Mouse (Mus musculus): ENCODE data around the gene 1700067K01Rik. TPM values are rescaled to one million over a fixed set of nuclear protein-coding genes. Genes with fewer than 3 reads are reported as not detected.

The 1700067K01Rik gene
- polyA plus RNA-seq, 1 experiment from 2014 or later, result 0.68 TPM

DNA sequence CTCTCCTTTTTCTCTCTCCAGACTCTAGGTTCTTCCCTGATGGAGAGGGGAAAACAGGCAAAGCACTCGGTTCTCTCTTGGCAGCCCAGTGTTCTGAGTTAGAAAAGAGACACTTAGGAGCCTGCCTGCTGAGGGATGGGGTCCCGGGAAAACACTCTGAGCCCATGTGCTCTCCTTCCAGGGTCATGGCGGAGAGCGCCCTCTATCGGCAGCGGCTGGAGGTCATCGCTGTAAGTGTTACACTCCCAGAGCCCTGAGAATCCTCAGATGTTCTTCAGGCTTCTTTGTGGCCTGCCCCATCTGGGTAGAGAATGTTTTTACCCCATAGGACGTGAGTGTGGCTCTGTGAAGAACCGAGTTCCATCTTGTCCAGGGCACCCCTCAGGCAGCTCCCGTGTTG lies 22.9 kb downstream of the 1700067K01Rik start:
- H3K36me3 ChIP-seq, result no peaks in the 10 kb centered on the region
- no peak overlapping the region for H3K4me3 ChIP-seq
- H3K4me1 ChIP-seq, result peaks cover 45% of the 10 kb centered on the region
- peak; percentile 71 for DNase-seq (ENCODE audit: low spot score)
- 9% methylated on average over 10 of the region's 10 CpGs for WGBS
- no peaks in the 10 kb centered on the region for H3K9me3 ChIP-seq (replicated peaks)
- no peak overlapping the region for H3K27ac ChIP-seq (replicated peaks)
- H3K27me3 ChIP-seq (ENCODE audit: low read depth, poor library complexity, severe bottlenecking), result peaks cover 85% of the 10 kb centered on the region

DNA sequence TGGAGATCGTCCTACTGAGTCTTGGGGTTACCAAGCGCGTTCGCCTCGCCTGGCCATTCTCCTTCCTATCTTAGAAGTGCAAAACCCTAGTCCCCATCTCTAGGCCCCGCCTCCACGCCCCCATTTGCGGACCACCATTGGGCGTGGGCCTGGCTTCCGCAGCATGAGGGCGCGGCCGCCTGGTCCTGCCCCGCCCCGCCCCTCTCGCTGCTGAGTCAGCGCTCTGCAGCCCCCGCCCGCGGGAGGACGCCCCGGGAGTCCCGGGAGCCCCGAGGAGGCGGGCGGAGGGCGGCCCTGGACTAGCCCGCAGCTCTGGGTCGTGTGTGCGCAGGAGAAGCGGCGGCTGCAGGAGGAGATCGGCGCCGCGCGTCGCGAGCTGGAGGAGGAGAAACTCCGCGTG lies 24.6 kb downstream of the 1700067K01Rik start:
- H3K4me1 ChIP-seq, result peaks cover 43% of the 10 kb centered on the region
- H3K27ac ChIP-seq (replicated peaks), result peak overlapping the region; percentile 78
- H3K36me3 ChIP-seq, result no peaks in the 10 kb centered on the region
- under 1% methylated on average over 41 of the region's 41 CpGs for WGBS
- no peaks in the 10 kb centered on the region for H3K9me3 ChIP-seq (replicated peaks)
- peak; percentile 75 for DNase-seq (ENCODE audit: low spot score)
- H3K27me3 ChIP-seq (ENCODE audit: low read depth, poor library complexity, severe bottlenecking), result peaks cover 76% of the 10 kb centered on the region
- H3K4me3 ChIP-seq, result peak overlapping the region; percentile 66

DNA sequence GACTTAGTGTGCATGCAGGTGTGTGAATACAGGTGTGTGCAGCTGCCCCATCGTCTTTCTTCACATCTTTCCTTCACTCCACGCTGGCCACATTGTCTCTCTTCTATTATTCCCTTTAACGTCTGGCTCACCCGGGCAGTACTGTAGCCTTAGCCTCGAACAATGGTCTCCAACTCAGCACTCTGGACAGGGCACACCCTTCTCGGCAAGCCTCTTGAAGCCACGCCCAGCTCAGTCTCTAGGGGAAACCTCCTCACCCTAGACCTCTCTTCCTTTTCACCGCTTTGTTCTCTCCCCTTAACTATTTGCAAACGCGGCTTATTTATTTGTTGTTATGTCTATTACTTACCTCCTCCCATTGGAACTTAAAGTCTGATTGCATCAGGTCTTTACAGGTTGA lies 26.1 kb downstream of the 1700067K01Rik start:
- H3K4me1 ChIP-seq, result peaks cover 29% of the 10 kb centered on the region
- DNase-seq (ENCODE audit: low spot score), result no peak
- WGBS, result 12% methylated on average over 10 of the region's 10 CpGs
- no peak overlapping the region for H3K27ac ChIP-seq (replicated peaks)
- no peak overlapping the region for H3K4me3 ChIP-seq
- peaks cover 61% of the 10 kb centered on the region for H3K27me3 ChIP-seq (ENCODE audit: low read depth, poor library complexity, severe bottlenecking)
- no peaks in the 10 kb centered on the region for H3K9me3 ChIP-seq (replicated peaks)
- H3K36me3 ChIP-seq, result no peaks in the 10 kb centered on the region

DNA sequence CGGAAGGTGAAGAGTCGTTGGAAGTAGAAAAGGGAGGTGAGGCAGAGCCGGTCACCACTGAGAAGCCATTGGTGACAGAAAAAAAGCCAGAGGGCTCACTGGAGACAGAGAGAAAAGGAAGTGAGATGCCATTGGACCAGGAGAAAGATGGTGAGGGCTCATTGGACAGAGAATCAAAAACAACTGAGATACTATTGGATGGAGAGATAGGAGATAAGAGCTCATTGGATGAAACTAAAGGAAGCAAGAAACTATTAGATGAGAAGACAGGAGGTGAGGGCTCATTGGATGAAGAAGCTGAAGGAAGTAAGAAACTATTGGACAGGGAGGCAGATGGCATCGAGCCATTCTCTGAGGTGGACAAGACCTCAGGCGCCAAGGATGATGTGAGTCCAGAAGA lies 28.0 kb downstream of the 1700067K01Rik start:
- no peak overlapping the region for H3K4me3 ChIP-seq
- 89% methylated on average over 5 of the region's 5 CpGs for WGBS
- no peaks in the 10 kb centered on the region for H3K9me3 ChIP-seq (replicated peaks)
- no peaks in the 10 kb centered on the region for H3K36me3 ChIP-seq
- peaks cover 54% of the 10 kb centered on the region for H3K27me3 ChIP-seq (ENCODE audit: low read depth, poor library complexity, severe bottlenecking)
- H3K27ac ChIP-seq (replicated peaks), result no peak overlapping the region
- H3K4me1 ChIP-seq, result peaks cover 17% of the 10 kb centered on the region
- no peak for DNase-seq (ENCODE audit: low spot score)

DNA sequence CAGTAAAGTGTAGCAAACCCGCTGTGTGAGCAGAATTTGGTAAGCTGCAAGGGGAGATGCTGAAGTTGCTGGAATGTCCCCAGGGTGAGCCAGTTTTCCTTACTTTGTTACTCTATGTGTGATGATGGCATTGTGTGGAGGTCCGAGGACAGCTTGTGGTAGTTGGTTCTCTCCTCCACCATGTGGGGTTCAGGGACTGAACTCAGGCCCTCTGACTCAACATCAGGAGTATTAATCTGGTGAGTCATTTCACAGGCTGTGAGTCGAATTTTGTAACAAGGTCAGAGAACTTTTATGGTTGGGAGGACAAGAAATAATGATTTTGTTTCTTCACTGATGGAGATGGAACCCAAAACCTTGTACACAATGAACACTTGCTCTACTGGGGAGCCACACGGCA lies 31.5 kb downstream of the 1700067K01Rik start:
- Histone ChIP-seq H3K27me3 (ENCODE audit: low read depth, poor library complexity, severe bottlenecking) (peaks cover 38% of the 10 kb centered on the region), H3K4me1 (no peaks in the 10 kb centered on the region), H3K27ac (replicated peaks) (no peak overlapping the region), H3K9me3 (replicated peaks) (no peaks in the 10 kb centered on the region), H3K4me3 (no peak overlapping the region), H3K36me3 (no peaks in the 10 kb centered on the region)
- 74% methylated on average over 4 of the region's 4 CpGs for WGBS
- DNase-seq (ENCODE audit: low spot score), result no peak

DNA sequence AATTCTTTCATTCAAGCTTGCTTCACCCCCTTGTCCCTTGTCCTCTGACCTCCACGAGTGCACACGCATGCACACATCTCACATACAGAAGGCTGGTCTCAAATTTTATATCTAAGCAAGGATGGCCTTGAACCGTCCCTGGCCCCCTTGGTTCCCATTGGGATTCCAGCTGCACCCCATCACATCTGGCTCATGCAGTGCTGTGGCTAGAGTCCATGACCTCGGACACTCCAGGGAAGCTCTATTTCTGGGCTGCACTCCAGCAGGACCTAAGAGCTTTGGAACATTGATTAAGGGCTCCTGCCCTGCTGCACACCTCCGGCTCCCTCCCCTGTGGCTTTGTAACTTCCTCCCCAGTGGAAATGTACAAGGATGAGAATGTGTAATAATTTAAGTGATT lies 36.7 kb downstream of the 1700067K01Rik start:
- no peaks in the 10 kb centered on the region for H3K36me3 ChIP-seq
- H3K27ac ChIP-seq (replicated peaks), result no peak overlapping the region
- H3K27me3 ChIP-seq (ENCODE audit: low read depth, poor library complexity, severe bottlenecking), result peaks cover 69% of the 10 kb centered on the region
- no peak for DNase-seq (ENCODE audit: low spot score)
- WGBS, result 83% methylated on average over 5 of the region's 5 CpGs
- H3K4me3 ChIP-seq, result no peak overlapping the region
- peaks cover 15% of the 10 kb centered on the region for H3K4me1 ChIP-seq
- no peaks in the 10 kb centered on the region for H3K9me3 ChIP-seq (replicated peaks)

DNA sequence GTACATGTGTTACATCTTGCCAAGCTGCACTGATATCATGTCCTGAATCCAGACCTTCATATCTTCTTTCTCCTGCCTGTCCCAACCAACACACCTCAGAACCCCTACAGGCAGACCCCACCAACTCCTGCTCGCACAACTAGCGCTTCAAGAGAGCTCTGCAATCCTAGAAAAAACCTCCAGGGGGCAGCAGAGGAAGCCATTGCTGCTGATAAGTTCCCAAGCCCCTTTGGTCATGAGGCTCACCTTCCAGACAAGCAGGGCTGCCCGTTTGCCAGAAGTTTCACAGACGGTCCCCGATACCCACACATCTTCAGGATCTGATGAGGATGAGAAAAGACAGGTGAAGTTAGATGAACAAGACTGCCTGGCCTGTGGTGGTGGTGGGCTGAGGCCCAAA lies 37.7 kb downstream of the 1700067K01Rik start:
- H3K27me3 ChIP-seq (ENCODE audit: low read depth, poor library complexity, severe bottlenecking), result peaks cover 79% of the 10 kb centered on the region
- no peaks in the 10 kb centered on the region for H3K9me3 ChIP-seq (replicated peaks)
- no peaks in the 10 kb centered on the region for H3K36me3 ChIP-seq
- H3K27ac ChIP-seq (replicated peaks), result no peak overlapping the region
- H3K4me1 ChIP-seq, result peaks cover 18% of the 10 kb centered on the region
- WGBS, result 19% methylated on average over 5 of the region's 5 CpGs
- peak; percentile 80 for DNase-seq (ENCODE audit: low spot score)
- H3K4me3 ChIP-seq, result no peak overlapping the region

DNA sequence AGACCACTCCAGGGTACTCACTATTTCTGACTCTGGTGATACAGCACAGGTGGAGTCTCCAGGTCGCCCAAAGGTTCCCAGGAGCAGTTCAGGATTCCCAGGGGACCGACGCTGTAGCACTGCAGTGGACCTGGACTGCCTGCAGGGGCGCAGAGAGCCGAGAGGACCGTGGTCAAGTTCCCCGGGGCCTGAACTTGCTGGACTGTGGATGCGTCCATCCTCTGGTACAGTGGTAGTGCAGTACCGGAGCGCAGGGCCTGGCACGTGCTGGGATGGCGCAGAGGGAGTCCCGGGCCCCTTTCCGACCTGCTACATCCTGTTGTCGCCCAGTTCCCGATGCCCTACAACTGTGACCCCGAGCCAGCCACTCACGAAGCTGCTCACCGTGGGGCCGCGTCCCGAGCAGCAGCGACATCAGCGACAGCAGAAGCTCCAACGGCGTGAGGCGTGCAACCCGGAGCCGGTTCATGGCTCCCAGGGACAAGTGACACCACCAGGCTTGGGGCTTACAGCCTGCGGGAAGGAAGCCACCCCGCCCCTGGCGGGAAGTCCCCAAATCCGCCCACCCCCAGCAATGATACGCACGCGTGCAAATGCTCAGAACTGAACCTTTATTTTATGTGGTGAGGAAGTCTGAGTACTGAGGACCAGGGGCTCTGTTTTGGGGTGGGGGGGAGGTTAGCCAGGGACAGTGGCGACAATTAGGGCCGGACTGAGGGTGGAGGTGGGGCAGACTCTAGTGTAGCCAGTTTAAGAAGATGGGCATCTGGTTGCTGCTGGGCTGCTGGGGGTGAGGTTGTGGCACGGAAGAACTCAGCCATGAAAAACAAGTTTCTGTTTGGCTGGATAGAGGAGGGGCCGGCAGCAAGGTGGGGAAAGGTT lies 41.0 kb downstream of the 1700067K01Rik start, which contains the start of gene Il27ra:
Gene Il27ra, minus strand, starts transcription at position 524 of the 882 bp plus-strand sequence.
- Histone ChIP-seq H3K36me3 (no peaks in the 10 kb centered on the region), H3K4me3 (peak within 1 kb of the TSS; percentile 54), H3K27me3 (ENCODE audit: low read depth, poor library complexity, severe bottlenecking) (peaks cover 95% of the 10 kb centered on the region), H3K27ac (replicated peaks) (peak within 1 kb of the TSS; percentile 63; the same call in 1 of the 2 replicates), H3K4me1 (peaks cover 26% of the 10 kb centered on the region), H3K9me3 (replicated peaks) (no peaks in the 10 kb centered on the region)
- peak; percentile 77 for DNase-seq (ENCODE audit: low spot score)
- WGBS, result 5% methylated on average over 40 of the region's 40 CpGs

DNA sequence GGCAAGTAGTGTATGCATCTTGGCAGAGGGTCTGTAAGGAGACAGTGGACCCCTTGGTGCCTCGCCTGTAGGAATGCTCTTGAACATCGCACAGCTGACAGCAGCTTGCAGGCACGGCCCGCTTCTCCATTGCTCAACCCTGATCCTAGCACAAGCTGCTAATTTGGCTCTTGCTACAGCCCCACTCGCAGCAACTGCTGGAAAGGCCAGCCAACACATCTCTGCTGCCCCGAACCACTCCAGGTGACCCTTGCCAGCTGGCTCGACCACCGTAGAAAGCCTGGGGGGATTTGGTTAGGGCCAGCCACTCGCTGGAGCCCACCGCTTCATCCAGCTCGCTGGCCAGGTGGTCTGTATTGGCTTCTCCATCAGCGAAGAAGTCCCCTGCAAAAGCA lies 41.6 kb downstream of the 1700067K01Rik start:
- Histone ChIP-seq H3K9me3 (replicated peaks) (no peaks in the 10 kb centered on the region), H3K27ac (replicated peaks) (no peak overlapping the region), H3K36me3 (no peaks in the 10 kb centered on the region), H3K4me1 (peaks cover 26% of the 10 kb centered on the region), H3K27me3 (ENCODE audit: low read depth, poor library complexity, severe bottlenecking) (peaks cover 89% of the 10 kb centered on the region), H3K4me3 (peak overlapping the region; percentile 54)
- DNase-seq (ENCODE audit: low spot score), result no peak
- 33% methylated on average over 12 of the region's 12 CpGs for WGBS

DNA sequence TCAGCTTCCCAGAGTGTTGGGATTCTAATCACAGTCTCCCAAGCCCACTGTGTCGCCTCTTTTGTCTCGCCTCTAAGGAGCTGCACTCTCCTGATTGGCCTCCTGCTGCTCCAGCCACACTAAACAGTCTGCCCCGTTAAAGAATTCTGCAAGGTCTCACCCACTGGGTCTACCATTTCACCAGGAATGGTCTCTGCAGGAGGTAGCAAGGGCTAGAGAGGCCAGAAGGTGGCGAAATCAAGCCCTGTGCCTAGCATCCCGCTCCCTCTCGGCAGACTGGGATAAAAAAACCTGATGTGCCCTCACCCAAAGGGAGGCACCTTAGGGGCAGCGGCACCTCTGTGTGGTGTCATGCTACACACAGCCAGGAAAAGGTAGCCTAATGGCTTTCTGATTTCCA lies 42.8 kb downstream of the 1700067K01Rik start:
- H3K9me3 ChIP-seq (replicated peaks), result no peaks in the 10 kb centered on the region
- 2% methylated on average over 7 of the region's 7 CpGs for WGBS
- no peak overlapping the region for H3K4me3 ChIP-seq
- H3K27me3 ChIP-seq (ENCODE audit: low read depth, poor library complexity, severe bottlenecking), result peaks cover 77% of the 10 kb centered on the region
- H3K27ac ChIP-seq (replicated peaks), result no peak overlapping the region
- peaks cover 26% of the 10 kb centered on the region for H3K4me1 ChIP-seq
- no peak for DNase-seq (ENCODE audit: low spot score)
- H3K36me3 ChIP-seq, result no peaks in the 10 kb centered on the region

DNA sequence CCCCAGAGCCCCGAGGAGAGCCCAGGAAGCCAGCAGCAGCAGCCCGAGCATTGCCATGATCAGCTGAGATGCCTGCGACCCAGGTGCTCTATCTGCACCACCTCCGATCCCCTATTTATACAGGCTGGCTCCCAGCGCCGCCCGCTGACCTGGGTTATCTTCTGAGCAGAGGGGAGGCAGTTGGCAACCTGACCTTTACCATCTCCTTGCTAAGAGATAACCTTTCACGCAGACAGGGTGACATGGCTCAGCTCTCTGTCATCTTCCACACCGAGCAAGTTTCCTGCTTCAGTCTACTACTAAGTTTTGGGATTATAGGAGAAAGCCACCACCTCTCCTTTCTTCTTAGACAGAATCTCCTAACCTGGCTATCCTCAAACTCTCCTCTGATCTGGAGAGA lies 43.6 kb downstream of the 1700067K01Rik start, which contains the start of gene Rln3:
Gene Rln3, minus strand, starts transcription at position 101 of the 400 bp plus-strand sequence.
- Histone ChIP-seq H3K27ac (replicated peaks) (no peak within 1 kb of the TSS), H3K27me3 (ENCODE audit: low read depth, poor library complexity, severe bottlenecking) (peaks cover 69% of the 10 kb centered on the region), H3K4me1 (peaks cover 23% of the 10 kb centered on the region), H3K9me3 (replicated peaks) (no peaks in the 10 kb centered on the region), H3K36me3 (no peaks in the 10 kb centered on the region), H3K4me3 (peak within 1 kb of the TSS; percentile 41)
- WGBS, result 6% methylated on average over 9 of the region's 9 CpGs
- no peak for DNase-seq (ENCODE audit: low spot score)

DNA sequence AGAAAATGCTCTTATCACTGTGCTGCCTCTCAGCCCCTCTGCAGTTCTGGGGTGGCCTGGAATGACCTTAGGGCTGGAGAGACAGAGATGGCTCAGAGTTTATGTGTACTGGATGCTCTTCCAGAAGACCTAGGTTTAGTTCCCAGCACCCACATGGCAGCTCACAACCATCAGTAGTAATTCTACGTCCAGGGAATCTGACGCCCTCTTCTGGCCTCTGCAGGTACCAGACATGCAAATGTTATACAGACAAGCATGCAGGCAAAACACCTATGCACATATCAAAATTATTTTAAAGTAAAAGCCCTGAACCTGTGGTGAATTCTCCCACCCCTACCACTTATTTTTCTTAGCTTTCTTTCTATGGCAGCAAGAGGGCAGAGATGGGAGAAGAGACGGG lies 45.2 kb downstream of the 1700067K01Rik start:
- 86% methylated on average over 3 of the region's 3 CpGs for WGBS
- Histone ChIP-seq H3K27me3 (ENCODE audit: low read depth, poor library complexity, severe bottlenecking) (peaks cover 53% of the 10 kb centered on the region), H3K4me1 (peaks cover 32% of the 10 kb centered on the region), H3K9me3 (replicated peaks) (no peaks in the 10 kb centered on the region), H3K36me3 (no peaks in the 10 kb centered on the region), H3K4me3 (no peak overlapping the region), H3K27ac (replicated peaks) (no peak overlapping the region)
- DNase-seq (ENCODE audit: low spot score), result no peak

DNA sequence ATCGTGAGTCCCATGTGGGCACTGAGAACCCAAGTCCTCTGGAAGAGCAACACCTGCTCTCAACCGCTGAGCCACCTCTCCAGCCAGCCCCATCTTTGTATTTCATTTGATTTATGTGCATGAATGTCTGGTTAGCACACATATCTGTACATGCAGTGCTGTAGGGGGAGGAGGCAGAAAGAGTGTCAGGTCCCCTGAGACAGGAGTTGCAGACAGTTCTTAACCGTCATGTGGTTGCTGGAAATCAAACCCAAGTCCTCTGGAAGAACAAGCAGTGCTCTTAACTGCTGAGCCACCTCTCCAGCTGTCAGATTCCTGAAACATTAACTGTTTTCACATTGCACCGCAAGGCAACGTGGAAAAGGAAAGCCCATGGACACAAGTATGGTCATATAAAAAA lies 46.9 kb downstream of the 1700067K01Rik start:
- H3K4me1 ChIP-seq, result peaks cover 19% of the 10 kb centered on the region
- H3K9me3 ChIP-seq (replicated peaks), result no peaks in the 10 kb centered on the region
- peaks cover 36% of the 10 kb centered on the region for H3K27me3 ChIP-seq (ENCODE audit: low read depth, poor library complexity, severe bottlenecking)
- DNase-seq (ENCODE audit: low spot score), result no peak
- WGBS, result 83% methylated on average over 5 of the region's 5 CpGs
- no peak overlapping the region for H3K27ac ChIP-seq (replicated peaks)
- H3K4me3 ChIP-seq, result no peak overlapping the region
- H3K36me3 ChIP-seq, result no peaks in the 10 kb centered on the region

Data from midbrain, embryonic 10.5 days (tissue).